Mouse (Mus musculus) hindlimb bud, embryonic 11.5 days (tissue): ENCODE results near the gene Slc24a3.

Experiments used
- DNase-seq: peaks from one replicate; pipeline ENCODE4 v3.0.0-alpha.2; 2012; ENCODE audit warnings: low read depth, low spot score; ENCODE audit errors: extremely low spot score

Slc24a3 gene

DNA sequence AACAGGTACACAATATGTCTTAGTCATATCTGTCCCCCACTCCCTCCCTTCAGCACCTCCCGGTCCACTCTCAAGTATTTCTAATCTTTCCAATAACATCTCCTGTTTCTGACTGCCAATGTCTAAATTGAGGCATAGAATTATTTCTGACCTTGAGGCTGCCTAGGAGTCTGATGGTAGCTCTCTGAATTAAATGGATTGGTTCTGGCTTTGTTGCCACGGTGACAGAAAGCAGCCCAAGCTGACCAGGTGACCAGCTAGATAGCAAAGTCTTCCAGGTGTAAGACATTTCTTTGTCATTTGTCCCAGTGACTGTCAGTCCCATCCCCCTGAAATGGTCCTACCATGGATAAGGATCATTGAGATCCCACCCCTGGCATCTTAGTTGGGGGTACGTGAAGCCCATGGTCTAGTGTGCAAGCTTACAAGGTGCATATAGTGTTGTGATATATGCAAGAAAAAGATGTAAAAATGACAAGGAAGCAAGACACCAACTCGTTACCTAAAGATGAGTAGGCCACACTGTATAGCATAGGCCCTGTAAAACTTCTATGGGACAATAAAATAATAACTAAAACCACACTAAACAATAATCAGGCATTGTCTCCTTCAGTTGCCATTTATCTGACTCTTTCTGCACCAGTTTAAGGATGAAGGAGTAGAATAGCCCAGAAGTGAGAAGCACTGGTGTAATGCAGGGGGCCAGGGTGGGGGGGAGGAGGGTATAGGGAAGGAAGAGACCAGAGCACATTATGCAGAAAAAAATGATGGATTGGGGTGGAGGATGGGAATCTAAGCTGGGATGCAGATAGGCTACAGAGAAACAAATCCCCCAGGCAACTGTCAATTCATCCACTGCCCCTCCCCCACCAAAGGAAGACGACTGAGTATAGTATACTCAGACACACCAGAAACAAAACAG lies 253.7 kb downstream of the Slc24a3 start:
- no peak for DNase-seq

DNA sequence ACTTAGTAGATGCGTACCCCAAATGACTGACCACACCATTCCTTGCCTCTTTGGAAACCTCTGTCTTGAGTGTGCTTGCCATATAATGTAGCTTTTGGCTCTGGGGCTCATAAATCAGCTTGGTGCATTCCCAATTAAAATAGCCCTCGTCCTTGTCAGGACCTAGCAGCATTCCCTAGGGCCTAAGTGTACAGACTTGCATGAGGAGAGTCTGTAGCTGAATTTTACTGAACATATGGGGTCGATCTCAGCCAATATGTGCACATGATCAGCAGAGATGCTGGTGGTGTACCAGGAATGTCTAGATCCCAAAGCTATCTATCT lies 254.3 kb downstream of the Slc24a3 start:
- DNase-seq: no peak

DNA sequence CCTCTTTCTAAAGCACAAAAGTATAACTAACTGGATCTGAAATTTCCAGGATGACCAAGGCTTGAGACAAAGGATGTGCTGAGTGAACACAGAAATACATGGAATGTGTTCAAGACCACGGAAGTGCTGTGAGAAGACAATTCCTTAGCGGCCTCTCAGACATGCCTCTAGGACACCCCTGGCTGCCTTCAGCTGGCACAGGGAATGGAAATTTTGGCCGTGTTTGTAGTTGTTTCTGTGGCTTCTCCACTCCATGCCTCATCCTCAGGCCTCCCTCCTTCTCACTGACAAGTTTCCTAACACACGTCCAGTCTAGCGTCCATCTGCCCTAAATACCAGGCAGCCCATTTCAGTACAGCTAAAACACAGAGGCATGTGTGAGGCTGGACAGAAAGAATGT lies 262.4 kb downstream of the Slc24a3 start:
- DNase-seq: no peak

DNA sequence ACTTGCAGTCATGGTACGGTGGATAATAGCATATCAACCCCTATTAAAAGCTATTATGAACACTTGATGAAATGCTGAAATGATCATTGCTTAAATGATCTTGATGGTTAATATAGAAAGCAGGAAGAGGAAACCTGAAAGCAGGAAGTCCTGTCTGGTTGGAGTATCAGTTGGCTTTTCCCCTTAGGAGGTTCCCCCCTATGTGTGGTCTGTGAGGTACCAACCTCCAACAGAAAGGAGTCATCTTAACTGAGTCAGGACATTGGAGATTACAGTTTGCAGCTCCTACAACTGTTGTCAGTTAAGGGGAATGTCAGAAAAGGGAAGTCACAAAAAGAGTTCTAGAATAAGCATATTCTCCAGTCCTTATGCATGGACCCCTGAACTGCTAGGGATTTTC lies 266.5 kb downstream of the Slc24a3 start:
- no peak for DNase-seq

DNA sequence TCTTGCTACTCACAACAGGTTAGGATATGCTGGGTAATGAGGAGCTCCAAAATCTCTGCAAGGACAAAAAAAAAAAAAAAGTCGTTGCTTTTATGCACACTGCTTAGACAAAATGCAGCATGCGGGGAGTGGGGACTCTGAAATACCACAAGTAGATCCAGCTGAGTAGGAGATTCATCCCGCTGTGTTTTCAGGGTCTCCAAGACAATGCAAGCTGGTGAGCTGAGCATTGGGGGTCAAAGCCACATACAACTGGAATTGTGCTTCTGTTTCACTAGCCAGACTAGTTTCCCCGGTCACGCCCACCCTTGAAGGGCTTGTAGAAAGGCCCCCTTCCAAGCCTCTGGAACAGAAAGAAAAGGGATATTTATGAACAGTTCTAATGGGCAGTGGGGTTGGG lies 270.8 kb downstream of the Slc24a3 start:
- DNase-seq: no peak

DNA sequence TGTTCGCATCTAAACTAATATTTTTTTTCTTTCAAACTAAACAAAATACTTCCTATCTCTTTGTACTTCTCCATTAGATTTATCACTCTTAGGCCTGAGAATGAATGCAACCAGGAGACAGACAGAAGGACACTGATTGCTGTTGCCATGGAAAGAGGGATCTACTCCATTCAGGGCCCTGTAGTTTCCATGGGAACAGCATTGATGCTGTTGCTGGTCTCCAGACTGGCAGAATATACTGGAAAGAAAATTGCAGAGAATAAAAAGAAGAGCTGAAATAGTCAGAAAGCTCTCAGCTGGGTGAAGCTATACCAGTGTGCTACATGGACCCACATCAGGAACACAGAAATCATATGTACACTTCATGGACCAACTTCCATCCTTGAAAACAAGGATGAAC lies 272.2 kb downstream of the Slc24a3 start:
- DNase-seq: no peak

DNA sequence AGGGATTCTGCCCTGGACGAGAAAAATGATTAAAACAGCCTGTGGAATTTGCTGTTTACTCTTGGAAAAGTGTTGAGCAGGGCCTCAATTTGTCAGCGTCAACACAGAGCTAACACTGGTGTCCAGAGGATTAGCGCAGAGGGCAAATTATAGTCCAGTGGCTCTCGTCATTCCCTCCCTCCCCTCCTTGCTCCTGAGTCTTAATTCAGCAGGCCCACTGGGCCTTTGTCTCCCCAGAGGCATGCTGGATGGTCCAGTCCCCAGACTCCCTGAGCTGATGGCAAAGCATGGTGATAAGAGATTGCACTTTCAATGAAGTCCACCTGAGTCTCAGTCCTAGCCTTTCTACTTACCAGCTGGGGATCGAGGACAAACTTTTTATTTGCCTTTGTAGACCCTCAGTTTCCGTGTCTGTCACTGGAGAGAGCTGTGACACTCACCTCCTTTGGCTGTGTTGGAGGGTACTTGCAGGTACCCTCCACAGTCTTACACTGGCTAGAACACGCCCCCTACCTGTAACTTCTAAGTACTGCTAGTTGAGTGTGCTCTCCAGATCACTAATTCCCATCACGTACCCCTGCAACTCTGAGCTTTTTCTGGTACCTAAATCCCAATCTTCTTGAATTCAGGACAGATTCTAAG lies 289.7 kb downstream of the Slc24a3 start:
- DNase-seq: no peak

DNA sequence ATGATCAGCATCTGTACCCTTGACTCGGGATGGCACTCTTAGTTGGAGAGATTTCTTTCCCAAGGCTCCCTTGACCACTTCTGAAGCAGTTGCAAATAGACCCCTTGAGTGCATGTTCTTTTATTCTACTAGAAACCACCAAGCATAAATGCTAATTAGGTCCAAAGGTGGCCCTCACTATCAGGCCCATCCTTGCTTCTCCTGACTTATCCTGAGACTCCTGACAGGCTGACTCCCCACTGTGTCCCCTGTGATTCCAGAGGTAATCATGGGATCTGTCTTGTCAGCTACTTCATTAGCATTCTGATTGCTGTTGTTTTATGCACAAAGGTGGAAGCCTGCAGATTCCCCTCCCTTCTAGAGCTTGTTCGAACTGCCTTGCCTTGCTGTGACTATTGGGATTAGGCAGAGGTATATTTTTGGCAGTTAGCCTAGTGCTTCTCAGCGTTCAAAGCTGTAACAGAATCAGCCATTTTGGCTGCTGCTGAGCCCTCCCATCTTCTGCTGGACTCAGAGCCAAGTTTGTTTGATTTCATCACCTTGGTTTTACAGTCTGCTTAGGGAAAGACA lies 293.4 kb downstream of the Slc24a3 start:
- no peak for DNase-seq

DNA sequence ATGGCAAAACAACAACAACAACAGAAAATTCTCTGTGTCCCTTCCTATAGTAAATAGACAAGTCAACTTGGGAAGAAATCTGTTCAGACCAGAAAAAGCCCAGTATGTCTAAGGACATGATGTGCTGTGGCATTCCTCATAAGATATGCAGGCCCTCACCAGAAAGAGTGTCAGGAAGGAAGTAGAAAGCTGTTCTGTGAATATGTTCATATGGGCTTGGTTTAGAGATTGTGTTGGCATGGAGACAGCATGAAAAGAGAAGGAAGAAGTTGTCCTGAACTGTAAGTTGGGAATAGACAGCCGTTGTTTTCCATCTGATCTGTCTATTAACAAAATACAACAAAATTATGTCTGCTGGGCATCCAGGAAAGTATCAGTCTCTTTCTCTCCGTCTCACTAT lies 294.7 kb downstream of the Slc24a3 start:
- DNase-seq: no peak

DNA sequence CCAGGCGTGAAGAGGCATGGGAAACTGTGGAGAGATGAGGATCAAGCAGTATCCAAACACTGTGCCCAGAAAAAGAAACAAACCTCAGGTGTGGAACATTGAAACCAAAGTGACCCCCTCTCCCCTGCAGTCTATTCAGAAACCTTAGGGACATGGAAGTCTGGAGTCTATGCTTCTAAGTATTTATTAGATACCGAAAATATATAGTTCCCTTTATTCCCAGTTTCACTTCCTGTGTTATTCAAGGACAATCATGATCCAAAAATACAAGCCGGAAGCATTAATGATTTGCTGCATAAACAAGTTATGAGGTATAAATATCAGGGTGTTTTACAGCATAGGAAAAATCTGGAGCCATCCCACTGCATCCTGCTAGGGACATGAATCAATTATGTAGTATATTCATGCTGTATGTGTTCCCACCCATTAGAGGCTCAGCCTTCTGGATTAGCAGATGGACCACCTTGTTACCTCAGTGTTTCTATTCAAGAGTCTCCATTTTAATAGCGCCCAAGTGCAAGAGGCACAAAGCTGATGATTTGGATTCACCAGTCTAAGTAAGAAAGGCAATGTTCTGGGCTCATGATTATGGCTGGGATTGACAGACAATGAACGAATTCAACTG lies 301.3 kb downstream of the Slc24a3 start:
- DNase-seq: no peak

DNA sequence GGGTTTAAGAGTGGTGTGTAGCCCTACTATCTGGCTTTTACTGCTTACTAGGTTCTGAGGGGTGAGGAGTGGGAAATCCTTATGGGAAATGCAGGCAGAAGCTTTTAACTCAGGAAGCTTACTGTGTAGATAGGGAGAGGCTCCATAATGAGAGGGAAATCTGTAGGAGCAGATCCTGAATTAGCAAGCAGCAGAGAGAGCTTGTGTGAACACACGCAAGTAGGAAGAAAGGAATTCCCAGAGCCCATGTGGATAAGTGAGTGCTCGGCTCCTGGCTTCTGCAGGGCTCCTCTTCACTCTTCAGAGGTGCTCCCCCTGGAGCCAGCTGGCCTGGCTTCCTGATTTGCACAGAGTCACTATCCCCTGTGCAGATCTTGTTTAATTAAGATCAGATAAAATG lies 309.9 kb downstream of the Slc24a3 start:
- DNase-seq: no peak

DNA sequence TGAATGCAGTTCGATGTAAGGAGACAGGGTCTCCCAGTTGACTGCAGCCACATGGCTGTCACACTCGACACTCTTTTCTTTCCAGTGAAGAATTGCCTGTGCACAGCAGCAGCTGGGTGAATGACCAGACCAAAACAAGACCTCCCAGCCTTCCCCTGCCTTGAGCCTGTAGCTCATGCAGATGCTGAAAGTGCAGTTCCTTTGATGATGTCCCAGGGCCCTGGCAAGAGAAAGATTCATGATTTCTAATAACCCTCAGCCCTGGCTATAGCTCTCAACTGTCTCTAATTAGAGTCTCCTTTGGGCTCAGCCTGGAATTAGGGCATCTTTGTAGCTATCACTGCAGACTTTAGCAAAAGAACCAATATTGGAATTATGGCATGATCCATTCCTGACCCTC lies 312.1 kb downstream of the Slc24a3 start:
- DNase-seq: no peak

DNA sequence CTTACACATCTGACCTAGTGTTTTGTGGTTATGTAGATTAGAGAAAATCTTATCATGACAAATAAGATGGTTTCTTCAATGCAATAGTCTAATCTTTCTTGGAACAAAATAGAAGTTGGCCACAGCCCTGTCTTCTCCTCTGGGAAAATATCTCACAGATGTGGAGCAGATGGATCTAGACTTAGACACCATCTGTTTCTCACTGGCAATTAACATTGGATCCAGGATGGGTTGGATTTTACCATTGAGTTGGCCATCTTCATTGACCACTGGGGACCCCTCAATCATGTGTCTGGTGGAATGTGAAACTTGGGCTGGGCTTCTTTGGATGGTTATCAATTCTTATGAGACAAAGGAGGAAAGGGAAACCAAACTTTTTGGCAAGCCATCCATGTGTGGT lies 332.7 kb downstream of the Slc24a3 start:
- no peak for DNase-seq

DNA sequence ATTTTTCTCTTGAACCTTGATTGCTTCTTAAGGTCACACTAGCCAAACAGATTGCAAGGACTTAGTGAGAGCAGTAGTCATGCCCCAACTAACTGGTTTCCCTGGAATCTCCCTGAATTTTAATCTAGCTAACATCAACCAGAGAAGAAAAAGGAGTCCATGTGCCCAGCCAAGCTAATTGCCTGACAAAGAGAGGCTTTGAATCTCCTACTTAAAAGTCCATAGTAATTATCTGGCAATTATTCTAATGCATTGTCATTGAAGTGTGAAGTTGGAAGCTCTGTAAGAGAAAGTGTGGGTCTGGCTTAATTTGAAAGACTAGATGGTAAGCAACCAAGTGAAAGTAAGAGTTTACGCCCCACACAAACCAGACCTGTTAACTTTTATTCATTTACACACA lies 333.9 kb downstream of the Slc24a3 start:
- no peak for DNase-seq

DNA sequence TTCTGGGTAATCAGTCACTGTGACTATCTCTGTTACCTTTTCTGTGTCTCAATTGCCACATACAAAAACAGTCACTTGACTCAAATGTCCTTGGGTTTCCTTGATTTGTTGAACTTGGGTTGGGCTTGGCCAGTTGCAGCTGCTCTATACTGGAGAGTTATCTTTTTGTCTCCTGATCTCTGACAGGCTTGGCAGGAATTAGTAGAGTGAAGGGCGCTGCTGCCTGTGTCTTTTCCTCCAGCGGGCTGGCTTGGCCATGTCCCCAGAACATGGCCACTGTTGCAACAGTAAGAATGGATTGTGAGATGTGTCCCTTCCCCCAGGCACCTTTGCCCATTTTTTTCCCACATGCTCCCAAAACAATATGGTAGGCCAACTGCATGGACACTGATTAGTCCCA lies 340.1 kb downstream of the Slc24a3 start:
- no peak for DNase-seq

DNA sequence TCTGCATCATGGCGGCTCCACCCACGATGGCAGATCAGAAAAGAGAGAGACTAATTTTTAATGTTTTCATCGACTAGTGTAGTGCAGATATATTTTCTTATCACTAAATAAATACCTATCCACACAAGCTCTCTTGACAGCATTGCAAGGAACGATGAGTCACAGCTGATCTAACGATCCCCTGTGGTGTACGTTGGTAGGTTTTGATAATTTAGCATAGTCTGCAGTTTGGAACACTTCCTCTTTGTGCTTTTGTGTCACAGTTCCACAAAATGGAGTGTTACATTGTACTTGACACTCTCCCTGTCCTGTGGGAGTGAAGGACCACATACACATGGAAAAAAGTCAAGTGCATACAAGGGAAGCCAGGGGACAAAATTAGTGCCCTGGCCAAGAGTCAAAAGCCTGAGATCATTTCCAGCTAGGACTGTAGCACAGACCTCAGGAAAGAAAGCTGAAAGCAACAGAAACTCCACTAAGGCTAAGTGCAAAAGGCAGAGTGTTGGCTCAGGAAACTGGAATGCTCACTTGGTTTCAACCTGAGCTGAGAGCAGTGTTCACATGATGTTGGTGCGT lies 343.2 kb downstream of the Slc24a3 start:
- no peak for DNase-seq

DNA sequence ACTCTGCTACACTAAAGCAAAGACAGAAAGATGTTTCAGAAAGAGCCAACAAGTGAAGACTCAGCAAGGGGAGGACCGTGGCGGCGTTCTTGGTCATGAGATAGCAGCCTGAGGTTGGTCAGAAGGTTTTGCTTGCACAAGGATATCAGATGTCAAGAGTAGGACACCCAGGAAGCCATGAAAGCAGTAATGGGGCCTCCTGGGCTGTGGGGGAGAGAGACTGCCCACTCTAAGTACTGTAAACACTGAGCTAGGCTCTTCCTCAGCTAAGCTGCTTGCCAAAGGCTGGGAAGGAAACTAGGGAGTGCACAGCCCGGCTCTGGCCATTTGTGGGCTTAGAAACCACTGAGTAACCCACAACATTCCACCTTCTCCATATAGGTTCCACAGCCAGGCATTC lies 348.4 kb downstream of the Slc24a3 start:
- no peak for DNase-seq

DNA sequence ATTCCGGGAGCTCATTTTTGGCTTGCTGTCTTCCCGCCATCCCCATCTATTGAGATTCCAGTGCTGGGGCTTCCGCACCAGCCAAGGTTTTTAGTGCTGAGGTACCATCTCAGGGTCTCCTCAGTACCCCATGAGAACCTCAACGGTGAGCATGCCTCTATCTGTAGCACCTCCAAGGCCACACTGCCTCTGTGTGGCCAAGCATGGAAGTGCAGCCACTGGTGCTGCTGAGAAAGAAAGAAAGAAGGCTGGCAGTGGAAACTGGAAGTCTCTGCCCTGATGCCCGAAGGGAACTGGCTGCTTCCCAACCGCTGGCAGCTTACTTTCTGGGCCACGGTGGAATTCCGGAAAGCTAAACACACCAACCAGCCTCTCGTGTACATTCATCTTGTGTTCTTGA lies 349.8 kb downstream of the Slc24a3 start:
- DNase-seq: peak; percentile 33

DNA sequence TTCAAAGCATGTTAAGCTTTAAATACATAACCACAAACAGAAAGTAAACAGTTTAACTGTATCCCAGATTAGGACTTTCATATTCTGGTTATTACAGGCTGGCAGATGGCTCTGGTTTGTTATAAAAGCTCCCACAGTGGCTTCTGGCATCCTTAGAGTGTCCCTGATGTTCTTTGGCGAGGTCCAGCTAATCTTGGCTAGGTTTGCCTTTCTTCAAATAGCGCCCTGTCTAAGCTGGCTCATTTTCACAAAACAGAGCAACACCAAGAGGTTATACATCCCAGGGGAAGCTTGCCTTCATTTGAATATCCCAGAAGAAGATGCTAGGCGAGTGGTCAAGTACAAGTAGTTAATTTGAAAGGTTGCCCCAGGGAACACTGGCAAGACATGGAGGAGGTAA lies 354.5 kb downstream of the Slc24a3 start:
- no peak for DNase-seq

DNA sequence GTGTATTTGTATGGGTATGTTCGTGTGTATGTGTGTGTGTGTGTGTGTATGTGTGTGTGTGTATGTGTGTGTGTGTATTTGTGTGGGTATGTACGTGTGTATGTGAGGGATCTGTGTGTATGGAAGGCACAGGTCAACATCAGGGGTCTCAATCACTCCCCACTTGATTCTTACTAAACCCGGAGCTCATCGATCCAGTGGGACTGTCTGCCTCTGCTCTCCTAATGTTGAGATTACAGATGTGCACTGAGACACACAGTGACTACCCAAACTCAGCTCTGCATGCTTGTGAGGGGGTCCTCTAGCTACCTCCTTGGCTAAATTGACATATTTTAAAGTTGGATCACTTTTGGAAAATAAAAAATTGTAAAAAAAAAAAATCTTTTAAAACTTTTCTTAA lies 355.8 kb downstream of the Slc24a3 start:
- DNase-seq: no peak

DNA sequence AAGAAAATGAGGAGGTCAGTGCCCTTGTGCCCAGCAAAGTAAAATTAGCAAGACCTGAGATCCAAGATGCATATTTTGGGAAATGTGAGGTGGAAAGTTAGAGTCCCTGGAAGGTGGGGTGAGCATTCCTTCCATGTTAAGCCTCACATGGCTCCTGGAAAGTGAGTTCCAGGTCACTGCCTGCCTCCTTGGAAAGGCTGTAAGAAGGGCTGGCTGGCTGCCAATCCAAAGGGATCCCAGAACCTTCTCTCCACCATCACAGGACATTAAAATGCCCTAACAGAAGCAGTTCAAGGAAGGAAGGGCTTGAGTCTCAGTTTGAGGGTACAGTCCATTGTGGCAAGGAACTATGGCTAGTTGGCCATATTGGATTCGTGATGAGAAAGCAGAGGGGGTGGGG lies 359.6 kb downstream of the Slc24a3 start:
- DNase-seq: no peak

DNA sequence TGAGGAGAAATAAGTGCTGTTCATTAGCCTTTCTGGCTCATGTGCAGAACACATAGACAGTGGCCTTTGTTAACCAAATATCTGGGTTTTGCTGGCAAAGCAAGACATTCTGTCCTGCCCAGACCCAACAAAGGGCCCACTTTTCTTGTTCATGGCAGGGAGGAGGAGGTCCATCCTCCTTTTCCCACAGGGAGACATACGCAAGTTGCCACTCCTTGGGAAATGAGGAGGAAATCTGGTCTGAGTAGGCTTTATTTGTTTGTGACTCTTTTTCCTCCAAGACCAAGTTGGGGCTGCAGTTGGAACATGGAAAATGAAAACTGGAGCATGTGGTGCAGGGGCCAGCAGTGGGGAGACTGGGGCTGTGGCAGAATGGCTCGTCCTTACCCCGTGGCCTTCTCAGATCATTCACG lies 363.4 kb downstream of the Slc24a3 start:
- DNase-seq: no peak
